Mouse (Mus musculus) erythroid progenitor cell, adult 5-6 weeks (primary cell): Measurements from ENCODE around the gene Grm1. TPM values are rescaled to one million over a fixed set of nuclear protein-coding genes. Genes with fewer than 3 reads are reported as not detected.

Experiments used
- total RNA-seq, 2 experiments: library from RNA; stranded (forward) in 1 of 2; stranded (reverse) in 1 of 2; fragments of 150-400 nt in 1 of 2; fragments of 186-747, 209-891 nt in 1 of 2; gene quantifications; 2 replicates each; pipeline versions ENCODE4 v1.2.3 to v1.2.4; 2015 to 2017; ENCODE audit warnings: low replicate concordance in 2 of 2

Gene Grm1
- total RNA-seq, 2 experiments from 2014 or later: not detected

Other genes starting within 250 kb of the Grm1 start
- 10.1 and 10.5 TPM in 2 replicates for gene Shprh, start 67.1 kb upstream of the Grm1 start, total RNA-seq (2015; ENCODE audit: low replicate concordance)
- gene Shprh, start 67.1 kb upstream of the Grm1 start, total RNA-seq (2017; ENCODE audit: low replicate concordance): 6.8 and 15.0 TPM in 2 replicates
- gene Fbxo30, start 199.0 kb upstream of the Grm1 start, total RNA-seq (2015; ENCODE audit: low replicate concordance): 46.5 and 62.9 TPM in 2 replicates
- 56.7 and 89.3 TPM in 2 replicates for gene Fbxo30, start 199.0 kb upstream of the Grm1 start, total RNA-seq (2017; ENCODE audit: low replicate concordance)